Mouse (Mus musculus) limb, embryonic 11.5 days (tissue): Measurements from ENCODE around the gene Ntm. TPM values are rescaled to one million over a fixed set of nuclear protein-coding genes. Genes with fewer than 3 reads are reported as not detected.

Source experiments
- ATAC-seq: fragments of 200-750 bp; cut with Nextera tagmentation; 2 replicates; pipeline ENCODE4 v1.8.0; 2017; ENCODE audit warnings: low read depth; ENCODE audit not compliant: insufficient number of reproducible peaks, low FRiP score, low TSS enrichment
- DNase-seq: peaks from one replicate; pipeline ENCODE4 v3.0.0-alpha.2; 2015; ENCODE audit warnings: low spot score
- H3K27ac ChIP-seq: fragments of 300-500 bp; sonication (generic); replicated peaks from 2 replicates; pipeline ENCODE4 v1.5.1; 2014; ENCODE audit warnings: low read depth, mild to moderate bottlenecking, low read length
- H3K27me3 ChIP-seq: fragments of 300-500 bp; sonication (generic); 2 replicates; pipeline ENCODE4 v1.6.1; 2014; ENCODE audit warnings: mild to moderate bottlenecking, low read length, mixed read lengths; ENCODE audit not compliant: control insufficient read depth, insufficient read depth
- H3K36me3 ChIP-seq: fragments of 300-500 bp; sonication (generic); 2 replicates; pipeline ENCODE4 v1.6.1; 2014; ENCODE audit warnings: mild to moderate bottlenecking, low read length, moderate library complexity, mixed read lengths; ENCODE audit not compliant: control insufficient read depth, insufficient read depth
- H3K4me1 ChIP-seq: fragments of 300-500 bp; sonication (generic); 2 replicates; pipeline ENCODE4 v1.6.1; 2014; ENCODE audit warnings: low read length, mixed read lengths; ENCODE audit not compliant: control insufficient read depth, insufficient read depth
- H3K4me2 ChIP-seq: fragments of 300-500 bp; sonication (generic); 2 replicates; pipeline ENCODE4 v1.6.1; 2014; ENCODE audit warnings: low read depth, mild to moderate bottlenecking, moderate library complexity; ENCODE audit not compliant: severe bottlenecking
- H3K4me3 ChIP-seq: fragments of 300-500 bp; sonication (generic); 2 replicates; pipeline ENCODE4 v1.5.1; 2014; ENCODE audit warnings: low read depth, low read length
- H3K9ac ChIP-seq: fragments of 300-500 bp; sonication (generic); 2 replicates; pipeline ENCODE4 v1.6.1; 2014; ENCODE audit warnings: mild to moderate bottlenecking, low read length
- H3K9me3 ChIP-seq: fragments of 300-500 bp; sonication (generic); 2 replicates; pipeline ENCODE4 v1.6.1; 2016; ENCODE audit warnings: low read length; ENCODE audit not compliant: control insufficient read depth
- WGBS: fragments of 180-500 bp; shearing (Covaris S2); extraction: QIAGEN DNeasy Blood & Tissue Kit; methylation state at CpG from one replicate; pipeline ENCODE4 v1.1.7; 2014; 5-methylcytosine and 5-hydroxymethylcytosine counted together
- polyA plus RNA-seq: library from polyadenylated mRNA; unstranded; fragments of >200 nt; fragmentation: Nextera tagmentation; extraction: Ambion mirVana; gene quantifications from 2 replicates; pipeline ENCODE4 v1.2.1, GENCODE M21; 2014

Gene Ntm
- polyA plus RNA-seq, 1 experiment from 2014 or later: 16.2 TPM

DNA sequence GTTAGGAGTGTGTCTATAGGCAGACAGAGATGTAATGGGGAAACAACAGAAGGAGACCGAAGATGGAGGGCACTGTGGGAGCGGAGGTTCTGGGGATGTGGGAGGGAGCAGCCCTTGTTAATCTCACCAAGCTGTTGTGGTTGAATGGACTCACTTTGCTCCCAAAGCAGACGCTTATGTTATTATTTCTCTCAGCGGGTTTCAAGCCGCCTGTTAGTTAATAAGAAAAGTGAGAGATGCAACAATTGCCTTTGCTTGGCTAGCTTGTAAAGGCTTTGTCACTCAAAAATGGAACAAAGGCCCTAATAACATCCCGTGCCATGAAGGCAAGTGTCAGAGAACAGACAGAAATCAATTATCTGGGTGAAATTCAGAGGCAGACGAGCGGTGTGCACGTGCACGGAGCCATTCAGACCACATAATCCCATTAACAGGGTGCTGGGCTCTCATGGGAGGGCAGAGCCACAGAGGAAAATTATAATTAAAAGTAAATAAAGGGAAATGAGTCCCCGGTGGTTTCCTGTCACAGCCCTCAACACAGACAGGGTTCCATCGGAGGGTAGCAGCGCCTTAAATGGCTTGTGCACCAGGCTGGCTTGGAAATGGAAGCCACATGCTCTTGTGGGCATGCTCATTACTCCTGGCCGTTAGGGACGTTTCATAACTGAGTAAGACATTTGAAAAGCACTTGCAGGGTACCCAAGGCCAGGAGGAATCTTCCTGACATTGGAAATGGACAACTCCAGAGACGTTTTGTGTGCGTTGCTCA, 448.2 kb downstream of the Ntm start:
- no peak for DNase-seq
- WGBS: 77% methylated on average over 17 of the region's 17 CpGs
- no peak for ATAC-seq

DNA sequence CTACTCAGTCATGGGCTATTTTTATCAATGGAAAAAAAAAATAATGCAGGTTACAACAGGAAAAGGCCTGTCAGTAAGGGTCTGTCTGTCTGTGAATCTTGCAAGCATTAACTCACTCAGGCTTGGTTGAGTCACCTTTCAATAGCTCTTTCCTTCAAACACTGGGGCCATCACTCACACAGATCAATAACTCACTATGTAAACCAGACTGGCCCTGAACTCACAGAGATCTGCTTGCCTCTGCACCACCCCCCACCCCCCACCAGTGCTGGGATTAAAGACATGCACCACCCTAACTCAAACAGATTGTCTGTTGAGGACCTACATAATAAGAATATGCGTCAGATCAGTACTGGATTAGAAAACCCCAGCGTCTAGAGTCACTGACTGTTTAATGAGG, 466.9 kb downstream of the Ntm start:
- DNase-seq (no peak), ATAC-seq (no peak)
- Histone ChIP-seq H3K27ac (no peak overlapping the region), H3K4me2 (no peak overlapping the region), H3K36me3 (no peaks in the 10 kb centered on the region), H3K27me3 (no peaks in the 10 kb centered on the region), H3K4me3 (no peak overlapping the region), H3K9ac (no peak overlapping the region), H3K4me1 (no peaks in the 10 kb centered on the region), H3K9me3 (no peaks in the 10 kb centered on the region)
- 56% methylated on average over 2 of the region's 2 CpGs for WGBS

More for the DNA sequence above, 448.2 kb downstream of the Ntm start:
- Histone ChIP-seq H3K9me3 (no peaks in the 10 kb centered on the region), H3K4me1 (no peaks in the 10 kb centered on the region), H3K36me3 (no peaks in the 10 kb centered on the region), H3K27me3 (no peaks in the 10 kb centered on the region), H3K9ac (no peak overlapping the region), H3K27ac (no peak overlapping the region), H3K4me3 (no peak overlapping the region), H3K4me2 (no peak overlapping the region)

DNA sequence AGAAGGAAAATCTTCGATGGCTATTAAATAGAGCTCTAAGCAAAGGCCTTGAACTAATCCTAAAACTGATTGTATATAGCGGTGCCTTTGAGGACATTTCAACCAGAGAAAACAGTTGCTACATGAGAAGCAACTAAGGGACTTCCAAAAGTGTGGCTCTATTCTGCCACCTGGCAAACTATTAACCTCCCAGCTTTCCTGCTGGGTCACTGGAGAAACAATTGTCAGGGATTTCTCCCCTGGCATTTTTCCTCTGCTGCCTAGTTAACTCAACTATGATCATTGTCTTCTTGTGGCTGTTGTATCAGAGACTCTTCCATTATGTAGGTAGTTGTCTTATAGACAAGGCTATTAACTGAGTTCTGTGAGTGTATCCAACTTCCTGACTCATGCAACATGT, 480.7 kb downstream of the Ntm start:
- no peak overlapping the region for H3K27ac ChIP-seq
- no peak for ATAC-seq
- H3K36me3 ChIP-seq: no peaks in the 10 kb centered on the region

DNA sequence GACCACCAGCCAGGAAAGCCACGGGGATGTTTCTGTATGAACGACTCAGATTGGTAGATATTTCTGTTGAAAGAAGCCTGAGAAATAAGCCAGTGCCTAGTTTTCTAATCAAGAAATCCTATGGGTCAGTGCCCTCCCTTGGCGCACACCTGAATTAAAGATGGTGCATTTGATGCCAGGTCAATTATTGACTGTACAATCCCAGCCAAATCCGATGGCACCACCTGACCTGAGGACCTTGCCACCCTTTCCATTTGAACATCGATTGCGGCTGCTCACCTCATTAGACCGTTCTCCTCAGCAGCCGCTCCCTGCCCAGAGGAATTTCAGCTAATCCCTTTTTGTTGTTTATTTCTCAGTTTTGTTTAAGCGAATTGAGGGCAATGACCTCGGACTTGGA, 483.9 kb downstream of the Ntm start:
- no peaks in the 10 kb centered on the region for H3K36me3 ChIP-seq
- no peak overlapping the region for H3K4me3 ChIP-seq
- 76% methylated on average over 10 of the region's 10 CpGs for WGBS
- DNase-seq (no peak), ATAC-seq (no peak)
- no peaks in the 10 kb centered on the region for H3K4me1 ChIP-seq
- H3K9me3 ChIP-seq: no peaks in the 10 kb centered on the region
- H3K4me2 ChIP-seq: no peak overlapping the region
- no peaks in the 10 kb centered on the region for H3K27me3 ChIP-seq
- no peak overlapping the region for H3K27ac ChIP-seq
- no peak overlapping the region for H3K9ac ChIP-seq

More for the DNA sequence above, 480.7 kb downstream of the Ntm start:
- DNase-seq: no peak
- no peak overlapping the region for H3K4me2 ChIP-seq
- H3K9me3 ChIP-seq: no peaks in the 10 kb centered on the region
- WGBS: 94% methylated on average over 2 of the region's 2 CpGs
- H3K27me3 ChIP-seq: no peaks in the 10 kb centered on the region
- no peaks in the 10 kb centered on the region for H3K4me1 ChIP-seq
- no peak overlapping the region for H3K4me3 ChIP-seq
- H3K9ac ChIP-seq: no peak overlapping the region

DNA sequence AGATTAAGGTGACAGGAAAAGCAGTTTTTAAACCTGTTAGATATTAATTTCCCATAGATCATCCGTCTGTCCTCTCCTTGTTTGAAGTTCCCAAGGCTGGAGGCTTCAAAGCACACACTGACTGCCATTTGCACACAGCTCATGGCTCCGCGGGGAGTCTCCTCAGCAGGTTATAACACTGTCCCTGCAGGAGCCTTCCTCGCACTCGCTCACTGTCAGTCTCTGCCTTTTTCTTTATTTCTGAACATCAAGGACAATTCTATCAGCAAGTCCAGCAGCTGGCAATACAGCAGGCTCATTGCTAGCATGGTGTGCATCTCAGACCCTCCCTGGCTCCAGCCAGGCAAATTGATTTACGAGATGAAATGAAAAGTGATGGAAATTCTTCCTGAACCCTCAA, 485.7 kb downstream of the Ntm start:
- no peak overlapping the region for H3K4me2 ChIP-seq
- ATAC-seq (no peak), DNase-seq (no peak)
- WGBS: 20% methylated on average over 6 of the region's 6 CpGs
- no peaks in the 10 kb centered on the region for H3K4me1 ChIP-seq
- H3K4me3 ChIP-seq: no peak overlapping the region
- no peak overlapping the region for H3K9ac ChIP-seq
- no peak overlapping the region for H3K27ac ChIP-seq
- no peaks in the 10 kb centered on the region for H3K9me3 ChIP-seq
- H3K36me3 ChIP-seq: no peaks in the 10 kb centered on the region
- no peaks in the 10 kb centered on the region for H3K27me3 ChIP-seq

DNA sequence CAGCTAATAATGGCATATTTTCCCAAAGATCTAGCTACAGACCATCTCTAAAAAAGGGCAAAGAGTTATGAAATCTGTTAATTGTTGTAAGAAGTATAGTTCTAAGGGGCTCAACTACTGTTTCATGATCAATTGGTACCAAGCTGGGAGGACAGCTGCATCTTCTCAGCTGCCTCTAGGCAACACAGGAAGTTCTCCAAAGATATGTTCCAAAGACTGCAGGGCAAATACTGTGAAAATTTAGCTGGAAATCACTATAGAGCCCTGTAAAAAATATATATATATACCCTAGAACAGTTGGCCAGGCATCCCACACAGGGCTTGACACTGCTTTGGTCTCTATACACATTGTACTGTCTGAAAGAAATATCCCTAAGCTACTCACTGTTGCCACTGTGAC, 489.5 kb downstream of the Ntm start:
- Histone ChIP-seq H3K9ac (no peak overlapping the region), H3K36me3 (no peaks in the 10 kb centered on the region), H3K4me3 (no peak overlapping the region), H3K9me3 (no peaks in the 10 kb centered on the region), H3K4me1 (no peaks in the 10 kb centered on the region), H3K27ac (no peak overlapping the region), H3K4me2 (no peak overlapping the region), H3K27me3 (no peaks in the 10 kb centered on the region)
- DNase-seq (no peak), ATAC-seq (no peak)

DNA sequence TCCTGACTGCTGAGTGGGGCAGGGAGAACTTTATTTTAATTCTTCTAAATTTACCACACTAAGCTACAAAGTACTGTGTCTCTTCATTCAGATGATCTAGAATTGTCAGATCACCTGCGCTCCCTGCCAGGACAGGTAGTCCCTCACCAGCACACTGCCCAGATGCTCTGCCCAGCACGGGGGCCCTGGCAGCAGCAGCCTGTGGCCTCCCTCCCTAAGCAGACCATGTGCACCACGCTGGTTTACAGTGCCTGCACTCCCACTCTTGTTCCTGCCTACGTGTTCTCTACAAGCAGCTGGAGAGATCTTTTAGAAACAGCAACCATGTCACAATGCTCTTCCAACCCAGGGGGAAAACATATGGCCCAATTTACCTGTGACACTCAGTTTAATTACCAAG, 490.7 kb downstream of the Ntm start:
- Histone ChIP-seq H3K4me3 (no peak overlapping the region), H3K27ac (no peak overlapping the region), H3K4me1 (no peaks in the 10 kb centered on the region), H3K4me2 (no peak overlapping the region), H3K9ac (no peak overlapping the region), H3K9me3 (no peaks in the 10 kb centered on the region), H3K36me3 (no peaks in the 10 kb centered on the region), H3K27me3 (no peaks in the 10 kb centered on the region)
- DNase-seq (no peak), ATAC-seq (no peak)
- 56% methylated on average over 4 of the region's 4 CpGs for WGBS

DNA sequence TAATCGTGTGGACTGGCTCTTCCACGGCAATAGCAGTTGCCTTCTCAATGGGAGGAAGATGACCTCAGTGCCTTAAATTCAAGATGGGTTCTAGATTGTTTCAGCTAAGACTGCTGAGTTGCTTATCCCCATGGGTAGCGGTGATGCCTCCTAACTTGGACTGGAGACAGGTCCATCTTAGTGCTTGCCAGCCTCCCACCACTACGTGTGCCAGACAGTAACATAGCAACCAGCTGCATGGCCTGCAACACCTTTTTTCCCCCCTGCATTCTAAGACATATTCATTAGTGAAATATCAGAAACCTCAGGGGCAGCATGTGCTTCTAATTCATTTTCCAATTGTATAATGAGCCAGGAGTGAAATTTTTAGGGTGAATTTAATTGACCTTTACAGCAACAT, 498.2 kb downstream of the Ntm start:
- ATAC-seq: no peak
- peaks cover 4% of the 10 kb centered on the region; the same call in 1 of the 2 replicates for H3K4me1 ChIP-seq

More for the DNA sequence above, 498.2 kb downstream of the Ntm start:
- no peak overlapping the region for H3K9ac ChIP-seq
- H3K9me3 ChIP-seq: no peaks in the 10 kb centered on the region
- no peaks in the 10 kb centered on the region for H3K27me3 ChIP-seq
- no peak overlapping the region for H3K4me2 ChIP-seq
- no peak overlapping the region for H3K4me3 ChIP-seq
- H3K36me3 ChIP-seq: no peaks in the 10 kb centered on the region
- H3K27ac ChIP-seq: no peak overlapping the region
- WGBS: 80% methylated on average over 4 of the region's 4 CpGs
- DNase-seq: no peak
